Mouse (Mus musculus) megakaryocyte, embryonic 14.5 days (primary cell): ENCODE measurements at regions not wholly inside any gene's neighbourhood (a gene's known extent, or its start where the extent isn't known, plus 50 kb on each side); places are given as distances from the start of the nearest gene placed in this dataset.

Experiments
- H3K27me3 ChIP-seq: replicated peaks from 2 replicates; pipeline ENCODE3; 2012; ENCODE audit warnings: inconsistent platforms
- H3K36me3 ChIP-seq: replicated peaks from 2 replicates; pipeline ENCODE3; 2012; ENCODE audit warnings: low read length, inconsistent platforms, mixed read lengths
- H3K4me1 ChIP-seq: 2 replicates; pipeline ENCODE4 v1.6.1; 2012; ENCODE audit warnings: inconsistent platforms
- H3K4me3 ChIP-seq: replicated peaks from 2 replicates; pipeline ENCODE3; 2012; ENCODE audit warnings: moderate library complexity, mild to moderate bottlenecking, inconsistent platforms
- H3K9me3 ChIP-seq: 2 replicates; pipeline ENCODE4 v1.6.1; 2012; ENCODE audit warnings: inconsistent platforms
- FLI1 ChIP-seq: IDR thresholded peaks from 2 replicates; pipeline ENCODE4 v1.6.1; 2012; ENCODE audit warnings: low read length, inconsistent platforms, mixed read lengths
- GATA1 ChIP-seq: IDR thresholded peaks from 3 replicates; pipeline ENCODE4 v1.6.1; 2012; ENCODE audit warnings: mixed read lengths, low read length, inconsistent platforms, borderline replicate concordance

- Histone ChIP-seq H3K4me1 (peaks cover 33% of the 10 kb centered on the region), H3K27me3 (no peaks in the 10 kb centered on the region), H3K9me3 (no peaks in the 10 kb centered on the region), H3K36me3 (no peaks in the 10 kb centered on the region), H3K4me3 (no peak overlapping the region)
- TF ChIP-seq FLI1 (no peak), GATA1 (no peak)
Measured at GRCm38 (mm10) chr17:84865158-84865557, 74.6 kb upstream of the Lrpprc start.

GRCm38 (mm10) chr17:84865566-84865965 is 75.0 kb upstream of the Lrpprc start:
- H3K4me3 ChIP-seq, result no peak overlapping the region
- no peaks in the 10 kb centered on the region for H3K9me3 ChIP-seq

GRCm38 (mm10) chr17:84869074-84869722 is 78.6 kb upstream of the Lrpprc start:
- no peak for TF ChIP-seq GATA1
- no peak for TF ChIP-seq FLI1
- Histone ChIP-seq H3K27me3 (peaks cover 2% of the 10 kb centered on the region), H3K4me1 (peaks cover 10% of the 10 kb centered on the region), H3K36me3 (no peaks in the 10 kb centered on the region), H3K4me3 (no peak overlapping the region), H3K9me3 (no peaks in the 10 kb centered on the region)

More at GRCm38 (mm10) chr17:84865566-84865965, 75.0 kb upstream of the Lrpprc start:
- peaks cover 29% of the 10 kb centered on the region for H3K4me1 ChIP-seq
- H3K36me3 ChIP-seq, result no peaks in the 10 kb centered on the region
- no peaks in the 10 kb centered on the region for H3K27me3 ChIP-seq
- no peak for TF ChIP-seq FLI1
- TF ChIP-seq GATA1, result no peak

GRCm38 (mm10) chr17:84873554-84873953 is 83.0 kb upstream of the Lrpprc start:
- no peak overlapping the region for H3K4me3 ChIP-seq
- no peaks in the 10 kb centered on the region for H3K36me3 ChIP-seq
- H3K9me3 ChIP-seq, result no peaks in the 10 kb centered on the region
- peaks cover 27% of the 10 kb centered on the region for H3K4me1 ChIP-seq
- peaks cover 2% of the 10 kb centered on the region for H3K27me3 ChIP-seq
- TF ChIP-seq FLI1 (no peak), GATA1 (no peak)

- H3K27me3 ChIP-seq, result peaks cover 2% of the 10 kb centered on the region
- H3K4me3 ChIP-seq, result no peak overlapping the region
- no peaks in the 10 kb centered on the region for H3K36me3 ChIP-seq
- H3K9me3 ChIP-seq, result no peaks in the 10 kb centered on the region
- no peak for TF ChIP-seq FLI1
- no peak for TF ChIP-seq GATA1
- H3K4me1 ChIP-seq, result peaks cover 25% of the 10 kb centered on the region
Measured at GRCm38 (mm10) chr17:84874494-84874893, 82.0 kb upstream of the Ppm1b start.

GRCm38 (mm10) chr17:84875031-84875430 is 81.5 kb upstream of the Ppm1b start:
- Histone ChIP-seq H3K36me3 (no peaks in the 10 kb centered on the region), H3K9me3 (no peaks in the 10 kb centered on the region), H3K4me3 (no peak overlapping the region), H3K4me1 (peaks cover 25% of the 10 kb centered on the region), H3K27me3 (peaks cover 2% of the 10 kb centered on the region)
- TF ChIP-seq GATA1 (no peak), FLI1 (no peak)

GRCm38 (mm10) chr17:84876037-84876436 is 80.5 kb upstream of the Ppm1b start:
- Histone ChIP-seq H3K9me3 (no peaks in the 10 kb centered on the region), H3K36me3 (no peaks in the 10 kb centered on the region), H3K27me3 (peaks cover 2% of the 10 kb centered on the region), H3K4me1 (peaks cover 29% of the 10 kb centered on the region), H3K4me3 (no peak overlapping the region)
- TF ChIP-seq FLI1, result no peak
- TF ChIP-seq GATA1, result no peak

- no peaks in the 10 kb centered on the region for H3K9me3 ChIP-seq
- H3K27me3 ChIP-seq, result peaks cover 2% of the 10 kb centered on the region
- no peaks in the 10 kb centered on the region for H3K36me3 ChIP-seq
- no peak overlapping the region for H3K4me3 ChIP-seq
- H3K4me1 ChIP-seq, result peaks cover 31% of the 10 kb centered on the region
- no peak for TF ChIP-seq GATA1
- TF ChIP-seq FLI1, result no peak
Measured at GRCm38 (mm10) chr17:84877176-84877863, 79.2 kb upstream of the Ppm1b start.

- Histone ChIP-seq H3K36me3 (no peaks in the 10 kb centered on the region), H3K27me3 (no peaks in the 10 kb centered on the region), H3K9me3 (no peaks in the 10 kb centered on the region), H3K4me3 (peak overlapping the region; percentile 86), H3K4me1 (peaks cover 31% of the 10 kb centered on the region)
- TF ChIP-seq FLI1 (no peak), GATA1 (no peak)
Measured at GRCm38 (mm10) chr17:84877864-84878224, 78.7 kb upstream of the Ppm1b start.

- H3K9me3 ChIP-seq, result no peaks in the 10 kb centered on the region
- no peaks in the 10 kb centered on the region for H3K27me3 ChIP-seq
- H3K4me3 ChIP-seq, result peak overlapping the region; percentile 86
- no peaks in the 10 kb centered on the region for H3K36me3 ChIP-seq
- peaks cover 31% of the 10 kb centered on the region for H3K4me1 ChIP-seq
- no peak for TF ChIP-seq FLI1
- TF ChIP-seq GATA1, result no peak
Measured at GRCm38 (mm10) chr17:84878316-84878715, 78.2 kb upstream of the Ppm1b start.
